Mouse (Mus musculus): ENCODE data around the gene Cldn9.

The Cldn9 gene

DNA sequence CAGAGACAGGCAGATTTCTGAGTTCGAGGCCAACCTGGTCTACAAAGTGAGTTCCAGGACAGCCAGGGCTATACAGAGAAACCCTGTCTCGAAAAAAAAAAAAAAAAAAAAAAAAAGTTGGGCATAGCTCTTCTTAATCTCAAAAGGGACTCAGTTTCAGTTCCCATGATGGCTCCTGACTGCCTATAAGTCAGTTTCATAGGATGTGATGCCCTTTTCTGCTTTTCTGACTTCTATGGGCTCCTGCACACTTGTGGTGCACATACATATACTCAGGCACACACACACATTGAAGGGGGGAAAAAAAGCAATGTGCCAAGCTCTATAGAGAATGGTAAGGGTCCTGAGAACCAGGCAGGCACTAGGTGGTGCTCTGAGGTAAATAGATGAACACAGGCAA is 30.5 kb downstream of the Cldn9 start:
- no peak for DNase-seq (ENCODE audit: inconsistent ontology term)

DNA sequence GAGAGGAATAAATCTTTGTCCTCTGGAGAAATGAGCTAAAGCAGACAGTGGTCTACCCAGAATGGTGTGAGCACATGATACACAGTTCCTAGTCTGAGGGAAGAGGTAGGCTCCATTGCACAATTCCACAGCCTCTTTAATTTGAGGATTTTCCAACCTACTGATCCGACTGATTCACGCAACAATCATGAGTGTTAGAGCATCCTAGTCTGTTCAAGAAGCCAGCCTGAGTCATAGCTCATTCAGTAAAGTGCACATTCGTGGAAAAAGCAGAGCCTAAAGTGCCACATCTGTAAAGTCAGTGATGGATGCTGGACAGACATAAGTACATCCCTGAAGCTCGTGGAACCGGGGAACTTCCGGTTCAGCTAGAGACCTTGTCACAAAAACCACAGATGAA is 32.5 kb downstream of the Cldn9 start:
- no peak for DNase-seq (ENCODE audit: inconsistent ontology term)

DNA sequence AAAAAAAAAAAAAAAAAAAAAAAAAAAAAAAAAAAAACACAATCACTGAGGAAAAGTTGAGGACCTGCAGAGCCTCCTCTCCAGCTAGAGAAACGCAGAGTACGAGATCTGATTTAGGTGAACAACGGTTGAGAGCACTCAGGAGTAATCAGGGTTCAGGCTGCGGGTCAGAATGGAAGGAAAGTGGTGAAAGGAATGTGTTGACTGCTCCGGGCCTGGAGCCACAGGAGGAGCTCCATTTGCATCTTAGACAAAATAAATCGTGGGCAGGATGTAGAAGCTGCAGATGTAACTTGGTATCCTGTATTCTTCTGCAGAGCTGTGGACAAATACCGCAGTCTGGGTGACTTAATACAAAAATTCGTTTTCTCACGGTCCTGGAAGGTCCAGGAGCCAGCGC is 37.9 kb downstream of the Cldn9 start:
- no peak for DNase-seq (ENCODE audit: inconsistent ontology term)

DNA sequence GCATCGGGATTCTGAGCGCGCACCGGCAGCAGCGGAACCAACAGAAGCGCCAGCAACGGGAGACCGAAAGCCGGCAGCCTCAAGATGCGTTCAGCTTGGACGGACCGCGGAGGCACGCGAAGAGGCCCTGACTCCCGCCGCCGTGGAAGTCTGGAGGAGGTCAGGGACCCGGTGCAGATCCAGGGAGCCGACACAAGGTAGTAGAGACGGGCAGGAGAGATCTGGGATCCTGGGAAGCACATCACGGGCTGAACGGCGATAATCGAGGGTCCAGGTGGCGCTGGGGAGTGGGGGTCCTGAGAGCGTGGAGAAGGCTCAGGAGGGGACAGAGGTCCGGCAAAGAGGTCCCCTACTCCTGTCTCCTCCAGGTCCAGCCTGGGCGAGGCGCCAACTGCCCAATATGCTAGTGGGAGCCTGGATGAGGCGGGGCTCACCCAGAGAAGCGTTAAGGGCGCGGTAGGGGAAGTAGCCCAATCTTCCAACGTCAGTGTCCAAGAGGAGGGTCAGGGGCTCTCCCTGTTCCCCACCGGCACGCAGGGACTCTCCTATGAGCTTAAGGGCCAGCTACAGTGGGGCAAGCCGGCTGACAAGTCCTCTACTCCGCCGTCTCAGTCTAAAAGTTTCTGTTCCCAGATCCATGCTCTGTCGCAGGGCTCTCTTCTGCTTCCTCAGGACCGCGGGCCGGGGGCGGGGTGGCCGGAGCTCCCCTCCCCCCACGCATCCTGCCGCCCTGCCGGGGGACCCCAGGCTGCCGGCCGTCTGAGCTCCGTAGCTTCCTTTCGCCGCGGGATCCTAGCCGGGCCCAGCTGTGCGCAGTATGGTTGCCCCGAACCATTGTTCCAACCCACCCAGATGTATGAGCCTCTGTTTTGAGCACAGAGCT is 39.0 kb downstream of the Cldn9 start, which contains the start of gene Mmp25:
Mmp25 (minus strand) TSS at position 665 of the 883 bp plus-strand sequence.
- no peak for DNase-seq (ENCODE audit: inconsistent ontology term)

Data from Muller cell, postnatal 12 days (primary cell).